Mouse (Mus musculus): Measurements from ENCODE around the gene Ttll6. TPM values are rescaled to one million over a fixed set of nuclear protein-coding genes. Genes with fewer than 3 reads are reported as not detected.

Ttll6 gene
- total RNA-seq, 4 experiments from 2014 or later = 0.27 to 0.63 (median 0.42) TPM

GRCm38 (mm10) chr11:96194961-96195640 lies 61.5 kb downstream of the Ttll6 start:
- no peak for DNase-seq (ENCODE audit: low spot score in 2 of 2)

- DNase-seq (ENCODE audit: low spot score in 2 of 2) = no peak
Observed at GRCm38 (mm10) chr11:96195769-96196280, 62.2 kb downstream of the Ttll6 start.

GRCm38 (mm10) chr11:96198642-96199041 lies 65.1 kb downstream of the Ttll6 start:
- no peak for DNase-seq (ENCODE audit: low spot score in 2 of 2)

GRCm38 (mm10) chr11:96199181-96200086 lies 65.8 kb downstream of the Ttll6 start:
- DNase-seq (ENCODE audit: low spot score in 2 of 2) = no peak

GRCm38 (mm10) chr11:96200183-96200655 lies 66.6 kb downstream of the Ttll6 start:
- DNase-seq (ENCODE audit: low spot score in 2 of 2) = no peak

- no peak for DNase-seq (ENCODE audit: low spot score in 2 of 2)
Observed at GRCm38 (mm10) chr11:96201741-96202140, 68.2 kb downstream of the Ttll6 start.

- no peak for DNase-seq (ENCODE audit: low spot score in 2 of 2)
Observed at GRCm38 (mm10) chr11:96202401-96203081, 69.0 kb downstream of the Ttll6 start.

GRCm38 (mm10) chr11:96203182-96203788 lies 69.7 kb downstream of the Ttll6 start:
- DNase-seq (ENCODE audit: low spot score in 2 of 2) = no peak

GRCm38 (mm10) chr11:96203789-96204186 lies 70.2 kb downstream of the Ttll6 start:
- no peak for DNase-seq (ENCODE audit: low spot score in 2 of 2)

GRCm38 (mm10) chr11:96204351-96204750 lies 70.8 kb downstream of the Ttll6 start:
- DNase-seq (ENCODE audit: low spot score in 2 of 2) = no peak

GRCm38 (mm10) chr11:96205426-96206131 lies 72.0 kb downstream of the Ttll6 start:
- no peak for DNase-seq (ENCODE audit: low spot score in 2 of 2)

Other genes starting within 250 kb of the Ttll6 start
- not detected for gene B4galnt2, start 218.9 kb upstream of the Ttll6 start, total RNA-seq (2022)
- gene Igf2bp1, start 127.8 kb upstream of the Ttll6 start, total RNA-seq (2022) = not detected
- gene Gip, start 109.2 kb upstream of the Ttll6 start, total RNA-seq (2022) = not detected
- 100 to 1,000 TPM in 1 of 4 experiments, 10 to 100 TPM in 3; 88.0 to 114 (median 95.9) TPM for gene Snf8, start 98.9 kb upstream of the Ttll6 start, total RNA-seq (2022)
- gene Ube2z, start 68.4 kb upstream of the Ttll6 start, total RNA-seq (2022) = 10 to 100 TPM; 55.2 to 57.7 (median 57.1) TPM
- gene Atp5g1, start 58.1 kb upstream of the Ttll6 start, total RNA-seq (2022) = 100 to 1,000 TPM; 344 to 374 (median 374) TPM
- gene Calcoco2, start 21.8 kb upstream of the Ttll6 start, total RNA-seq (2022) = under 1 TPM in 1 of 4 experiments, not detected in 3; 0.31 TPM
- gene Hoxb13, start 60.5 kb downstream of the Ttll6 start, total RNA-seq (2022) = not detected
- not detected for gene Hoxb9, start 137.7 kb downstream of the Ttll6 start, total RNA-seq (2022)
- not detected for gene Hoxb8, start 148.1 kb downstream of the Ttll6 start, total RNA-seq (2022)
- gene Hoxb7, start 152.8 kb downstream of the Ttll6 start, total RNA-seq (2022) = not detected
- not detected for gene Hoxb6, start 158.7 kb downstream of the Ttll6 start, total RNA-seq (2022)
- not detected for gene Hoxb5, start 169.6 kb downstream of the Ttll6 start, total RNA-seq (2022)
- under 1 TPM in 1 of 4 experiments, not detected in 3; 0.13 TPM for gene Hoxb4, start 184.5 kb downstream of the Ttll6 start, total RNA-seq (2022)
- not detected for gene Hoxb3, start 189.5 kb downstream of the Ttll6 start, total RNA-seq (2022)
- not detected for gene Hoxb2, start 216.7 kb downstream of the Ttll6 start, total RNA-seq (2022)
- not detected for gene Hoxb1, start 232.0 kb downstream of the Ttll6 start, total RNA-seq (2022)